Mouse (Mus musculus) forebrain, embryonic 15.5 days (tissue): ENCODE data around the gene Rbm34. TPM values are rescaled to one million over a fixed set of nuclear protein-coding genes. Genes with fewer than 3 reads are reported as not detected.

Experiments used
- ATAC-seq: fragments of 200-750 bp; cut with Nextera tagmentation; replicated peaks from 2 replicates; pipeline ENCODE4 v1.8.0; 2017; ENCODE audit warnings: mild to moderate bottlenecking, moderate TSS enrichment, moderate library complexity
- H3K27ac ChIP-seq: fragments of 300-500 bp; sonication (generic); replicated peaks from 2 replicates; pipeline ENCODE4 v1.5.1; 2015; ENCODE audit warnings: mild to moderate bottlenecking, inconsistent platforms
- H3K27me3 ChIP-seq: fragments of 300-500 bp; sonication (generic); 2 replicates; pipeline ENCODE4 v1.6.1; 2015; ENCODE audit warnings: inconsistent platforms
- H3K36me3 ChIP-seq: fragments of 300-500 bp; sonication (generic); 2 replicates; pipeline ENCODE4 v1.6.1; 2015; ENCODE audit warnings: mild to moderate bottlenecking, inconsistent platforms
- H3K4me1 ChIP-seq: fragments of 300-500 bp; sonication (generic); 2 replicates; pipeline ENCODE4 v1.6.1; 2015; ENCODE audit warnings: inconsistent platforms
- H3K4me2 ChIP-seq: fragments of 300-500 bp; sonication (generic); replicated peaks from 2 replicates; pipeline ENCODE4 v1.6.1; 2015; ENCODE audit warnings: mild to moderate bottlenecking, inconsistent platforms
- H3K4me3 ChIP-seq: fragments of 300-500 bp; sonication (generic); 2 replicates; pipeline ENCODE4 v1.5.1; 2015; ENCODE audit warnings: mild to moderate bottlenecking, inconsistent platforms
- H3K9ac ChIP-seq: fragments of 300-500 bp; sonication (generic); replicated peaks from 2 replicates; pipeline ENCODE4 v1.6.1; 2015; ENCODE audit warnings: mild to moderate bottlenecking, inconsistent platforms
- H3K9me3 ChIP-seq: fragments of 300-500 bp; sonication (generic); 2 replicates; pipeline ENCODE4 v1.6.1; 2016; ENCODE audit warnings: inconsistent platforms
- WGBS: fragments of 180-500 bp; shearing (Covaris S2); methylation state at CpG from one replicate; pipeline ENCODE4 v1.1.7; 2015; ENCODE audit warnings: mixed read lengths; 5-methylcytosine and 5-hydroxymethylcytosine counted together
- polyA plus RNA-seq: library from polyadenylated mRNA; unstranded; fragments of >200 nt; fragmentation: Nextera tagmentation; extraction: Ambion mirVana; gene quantifications from 2 replicates; pipeline ENCODE4 v1.2.1, GENCODE M21; 2015

Rbm34 gene
- polyA plus RNA-seq, 1 experiment from 2014 or later = 26.4 TPM

DNA sequence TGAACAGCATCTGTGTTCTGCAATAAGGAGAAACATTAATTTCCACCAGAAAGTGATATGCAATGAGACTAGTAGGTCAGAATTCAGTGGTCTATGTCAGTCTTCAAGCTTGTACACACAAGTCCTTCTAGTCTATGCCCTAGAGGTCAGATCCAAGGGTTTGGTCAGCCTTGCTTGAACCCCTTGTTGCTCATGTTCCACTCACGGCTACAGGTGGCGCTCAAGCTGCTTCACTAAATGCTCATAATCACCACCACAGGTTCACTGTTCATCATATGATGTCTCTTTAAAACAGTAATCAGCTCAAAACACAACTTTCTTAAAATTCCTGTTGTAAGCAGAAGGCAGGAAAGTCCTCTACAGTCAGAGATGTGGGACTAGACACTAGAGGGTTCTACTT, 21.3 kb downstream of the Rbm34 start:
- Histone ChIP-seq H3K27me3 (no peaks in the 10 kb centered on the region), H3K4me2 (no peak overlapping the region), H3K9ac (no peak overlapping the region), H3K4me3 (no peak overlapping the region), H3K9me3 (no peaks in the 10 kb centered on the region), H3K36me3 (peaks cover 54% of the 10 kb centered on the region), H3K27ac (no peak overlapping the region), H3K4me1 (peaks cover 14% of the 10 kb centered on the region)
- ATAC-seq = no peak
- WGBS = 73% methylated on average over 2 of the region's 2 CpGs

DNA sequence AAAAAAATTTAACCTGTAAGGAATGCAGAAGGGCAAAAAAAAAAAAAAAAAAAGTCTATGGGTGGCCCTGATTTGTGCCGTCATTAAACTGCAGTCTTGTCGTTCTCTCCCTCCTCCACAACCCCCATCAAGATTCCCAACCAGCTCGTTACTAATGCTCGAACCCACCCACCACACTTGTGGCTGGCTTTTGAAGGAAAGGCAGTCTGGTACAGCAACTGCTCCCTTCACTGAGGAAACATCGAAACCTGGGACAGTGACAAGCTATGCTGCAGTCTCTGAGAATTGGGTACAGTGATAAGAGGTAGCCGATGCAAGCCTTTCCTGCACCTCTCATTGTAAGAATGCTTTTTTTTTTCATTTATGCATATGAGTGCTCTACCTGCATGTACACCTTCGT, 24.4 kb downstream of the Rbm34 start:
- Histone ChIP-seq H3K27me3 (no peaks in the 10 kb centered on the region), H3K9ac (no peak overlapping the region; the same call in 1 of the 2 replicates), H3K9me3 (no peaks in the 10 kb centered on the region), H3K36me3 (peaks cover 31% of the 10 kb centered on the region), H3K27ac (no peak overlapping the region), H3K4me2 (peak overlapping the region; percentile 54), H3K4me3 (peak overlapping the region; percentile 79; the same call in 1 of the 2 replicates), H3K4me1 (peaks cover 38% of the 10 kb centered on the region)
- ATAC-seq = no peak
- WGBS = 70% methylated on average over 7 of the region's 7 CpGs

DNA sequence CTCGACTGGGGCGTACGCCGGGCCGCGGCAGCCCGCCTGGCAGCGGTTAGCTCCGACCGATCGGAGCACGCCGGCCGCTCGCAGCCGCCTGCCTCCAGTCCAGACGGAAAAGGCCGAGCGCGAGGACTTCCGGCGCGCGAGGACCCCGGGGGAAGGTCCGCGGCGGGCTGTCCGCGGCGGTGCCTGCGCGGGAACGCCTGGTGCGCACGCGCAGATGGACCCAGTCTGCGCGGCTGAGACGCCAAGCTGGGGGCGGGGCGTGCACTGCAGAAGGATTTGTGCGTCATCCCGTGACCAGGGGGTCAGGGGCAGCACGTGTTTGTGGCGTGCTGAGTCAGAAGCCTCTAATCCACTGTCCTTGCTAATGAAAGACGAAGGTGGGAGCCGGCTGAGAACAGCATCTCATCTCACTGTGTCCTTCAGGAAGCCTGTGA, 25.1 kb downstream of the Rbm34 start, which contains the start of gene Tomm20:
Tomm20 (minus strand) TSS at position 115 of the 434 bp plus-strand sequence.
- Histone ChIP-seq H3K9ac (peak within 1 kb of the TSS; percentile 67), H3K4me2 (peak within 1 kb of the TSS; percentile 83), H3K4me1 (peaks cover 38% of the 10 kb centered on the region), H3K4me3 (peak within 1 kb of the TSS; percentile 79), H3K9me3 (no peaks in the 10 kb centered on the region), H3K27ac (peak within 1 kb of the TSS; percentile 84), H3K36me3 (peaks cover 24% of the 10 kb centered on the region), H3K27me3 (no peaks in the 10 kb centered on the region)
- WGBS = under 1% methylated on average over 48 of the region's 48 CpGs
- peak; percentile 93 for ATAC-seq

DNA sequence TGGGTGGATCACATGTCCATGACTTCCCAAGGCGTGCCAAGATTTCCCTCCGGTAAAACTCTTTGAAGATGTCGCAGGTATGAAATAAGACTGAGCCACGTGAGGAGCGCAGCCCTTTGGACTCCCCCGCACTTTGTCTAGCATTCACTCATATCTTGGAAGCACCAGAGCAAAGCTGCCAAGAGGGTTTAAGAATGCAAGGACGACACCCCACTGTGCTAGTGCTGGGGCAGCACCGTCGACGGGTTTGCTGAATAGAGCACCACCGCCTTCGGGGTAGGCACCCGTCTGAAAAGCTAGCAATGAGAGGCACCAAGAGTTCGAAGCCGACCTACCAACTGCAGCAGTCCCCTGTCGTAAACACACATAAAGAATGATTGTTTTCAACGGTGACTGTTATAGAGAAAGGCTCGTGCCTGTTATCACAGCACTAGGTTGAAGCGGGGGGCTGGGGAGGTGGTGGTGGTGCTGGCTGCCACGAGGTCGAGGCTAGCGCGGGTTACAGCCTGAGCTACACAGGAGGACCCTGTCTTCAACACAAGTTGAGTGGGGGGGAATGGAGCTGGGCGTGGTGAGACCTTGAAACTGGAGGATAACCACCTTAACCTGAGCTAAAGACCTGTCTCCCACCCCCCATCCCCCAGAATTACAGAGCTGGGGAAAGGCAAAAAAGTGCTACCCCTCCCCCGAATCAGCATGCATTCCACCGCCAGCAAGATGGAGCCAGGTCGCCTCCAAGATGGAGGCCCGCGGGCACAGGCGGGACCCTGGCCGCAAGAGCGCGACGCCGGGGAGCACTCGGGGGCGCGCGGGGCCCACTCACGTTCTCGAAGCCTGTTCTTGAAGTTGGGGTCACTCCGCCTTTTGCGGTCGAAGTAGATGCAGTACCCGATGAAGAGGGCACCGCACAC, 25.8 kb downstream of the Rbm34 start:
- WGBS = under 1% methylated on average over 46 of the region's 46 CpGs
- peak overlapping the region; percentile 79 for H3K4me3 ChIP-seq
- H3K9ac ChIP-seq = peak overlapping the region; percentile 67
- H3K36me3 ChIP-seq = peaks cover 18% of the 10 kb centered on the region
- H3K9me3 ChIP-seq = no peaks in the 10 kb centered on the region
- H3K4me1 ChIP-seq = peaks cover 38% of the 10 kb centered on the region
- H3K27me3 ChIP-seq = no peaks in the 10 kb centered on the region
- peak overlapping the region; percentile 83 for H3K4me2 ChIP-seq
- peak overlapping the region; percentile 84 for H3K27ac ChIP-seq
- peak; percentile 74 for ATAC-seq

DNA sequence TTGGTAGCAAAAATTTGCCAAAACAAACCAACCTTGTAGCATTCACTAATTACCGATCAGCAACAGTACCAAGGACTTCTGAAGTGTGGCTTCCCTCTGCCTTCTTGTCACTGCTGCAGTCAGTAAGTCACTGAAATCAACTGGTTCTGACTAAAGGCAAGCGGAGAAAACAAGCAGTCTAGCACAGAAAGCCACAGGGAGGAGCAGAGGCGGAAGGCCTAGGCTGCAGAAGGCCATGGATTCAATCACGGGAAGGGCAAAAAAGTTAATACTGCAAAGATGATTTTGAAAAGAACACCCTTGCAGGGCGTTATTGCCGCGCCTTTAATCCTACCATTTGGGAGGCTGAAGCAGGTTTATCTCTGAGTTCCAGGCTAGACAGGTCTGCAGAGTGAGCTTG, 27.3 kb downstream of the Rbm34 start:
- ATAC-seq = no peak
- H3K9ac ChIP-seq = no peak overlapping the region
- peaks cover 38% of the 10 kb centered on the region for H3K4me1 ChIP-seq
- H3K9me3 ChIP-seq = no peaks in the 10 kb centered on the region
- 0 out of 2 replicates have a peak overlapping the region, but pooled peaks have one; percentile 83 for H3K4me2 ChIP-seq
- WGBS = 90% methylated on average over 7 of the region's 7 CpGs
- H3K4me3 ChIP-seq = no peak overlapping the region
- no peaks in the 10 kb centered on the region for H3K27me3 ChIP-seq
- H3K36me3 ChIP-seq = peaks cover 16% of the 10 kb centered on the region
- no peak overlapping the region for H3K27ac ChIP-seq

DNA sequence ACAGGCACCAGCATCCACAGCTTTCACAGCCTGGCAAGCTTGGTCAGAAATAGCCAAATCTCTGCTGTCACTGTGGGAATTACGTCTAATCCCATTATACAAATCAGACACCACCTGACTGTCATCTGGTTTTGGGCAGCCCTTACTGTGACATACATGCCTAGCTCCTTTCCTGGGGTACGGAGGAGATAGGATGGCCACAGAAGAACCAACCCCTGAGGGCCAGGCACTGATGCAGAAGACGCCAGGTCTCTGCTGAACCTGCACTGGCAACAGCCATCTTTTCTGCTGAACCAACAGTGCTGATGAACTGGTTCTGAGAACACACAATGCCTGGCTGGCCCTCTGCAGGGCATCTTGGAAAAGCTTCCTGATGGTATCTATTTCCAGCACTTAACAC, 33.5 kb downstream of the Rbm34 start:
- peaks cover 62% of the 10 kb centered on the region for H3K36me3 ChIP-seq

DNA sequence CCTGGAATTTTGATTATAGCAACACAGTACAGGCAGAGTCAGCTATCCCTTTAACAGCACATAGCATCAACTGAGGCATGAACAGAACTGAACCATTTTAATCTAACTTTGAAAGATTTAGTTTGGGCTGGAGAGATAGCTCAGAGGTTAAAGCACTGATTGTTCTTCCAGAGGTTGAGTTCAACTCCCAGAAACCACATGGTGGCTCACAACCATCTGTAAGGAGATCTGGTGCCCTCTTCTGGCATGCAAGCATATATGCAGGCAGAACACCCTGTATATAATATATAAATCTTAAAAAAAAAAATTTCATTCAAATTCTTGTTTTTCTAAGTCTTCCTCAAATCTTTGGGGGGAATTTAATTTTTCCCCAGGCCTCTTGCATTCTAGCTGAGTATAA, 34.9 kb downstream of the Rbm34 start:
- H3K36me3 ChIP-seq = peaks cover 67% of the 10 kb centered on the region

More for the DNA sequence above, 33.5 kb downstream of the Rbm34 start:
- Histone ChIP-seq H3K9ac (no peak overlapping the region), H3K4me2 (no peak overlapping the region), H3K9me3 (no peaks in the 10 kb centered on the region), H3K4me3 (no peak overlapping the region), H3K27ac (no peak overlapping the region), H3K4me1 (peaks cover 8% of the 10 kb centered on the region; the same call in 1 of the 2 replicates), H3K27me3 (no peaks in the 10 kb centered on the region)
- 93% methylated on average over 3 of the region's 3 CpGs for WGBS
- no peak for ATAC-seq

DNA sequence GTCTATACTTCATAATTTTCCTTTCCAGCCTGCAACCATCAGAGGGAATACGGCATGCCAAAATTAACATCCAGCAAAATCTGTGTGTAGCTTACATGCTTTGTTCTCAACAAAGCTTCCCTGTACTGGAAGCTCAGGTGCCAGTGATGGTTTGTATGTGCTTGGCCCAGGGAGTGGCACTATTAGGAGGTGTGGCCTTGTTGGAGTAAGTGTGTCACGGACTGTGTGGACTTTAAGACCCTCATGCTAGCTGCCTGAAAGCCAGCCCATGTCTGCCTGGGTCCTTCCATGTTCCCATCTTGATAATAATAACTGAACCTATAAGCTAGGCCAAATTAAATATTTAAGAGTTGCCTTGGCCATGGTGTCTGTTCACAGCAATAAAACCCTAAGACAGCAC, 35.5 kb downstream of the Rbm34 start:
- no peak for ATAC-seq
- Histone ChIP-seq H3K4me3 (no peak overlapping the region), H3K4me1 (no peaks in the 10 kb centered on the region), H3K9ac (no peak overlapping the region), H3K36me3 (peaks cover 67% of the 10 kb centered on the region), H3K4me2 (no peak overlapping the region), H3K27ac (no peak overlapping the region), H3K27me3 (no peaks in the 10 kb centered on the region), H3K9me3 (no peaks in the 10 kb centered on the region)
- WGBS = 99% methylated on average over 2 of the region's 2 CpGs

More for the DNA sequence above, 34.9 kb downstream of the Rbm34 start:
- Histone ChIP-seq H3K27ac (no peak overlapping the region), H3K9ac (no peak overlapping the region), H3K4me3 (no peak overlapping the region), H3K9me3 (no peaks in the 10 kb centered on the region), H3K27me3 (no peaks in the 10 kb centered on the region), H3K4me1 (no peaks in the 10 kb centered on the region), H3K4me2 (no peak overlapping the region)
- no peak for ATAC-seq

DNA sequence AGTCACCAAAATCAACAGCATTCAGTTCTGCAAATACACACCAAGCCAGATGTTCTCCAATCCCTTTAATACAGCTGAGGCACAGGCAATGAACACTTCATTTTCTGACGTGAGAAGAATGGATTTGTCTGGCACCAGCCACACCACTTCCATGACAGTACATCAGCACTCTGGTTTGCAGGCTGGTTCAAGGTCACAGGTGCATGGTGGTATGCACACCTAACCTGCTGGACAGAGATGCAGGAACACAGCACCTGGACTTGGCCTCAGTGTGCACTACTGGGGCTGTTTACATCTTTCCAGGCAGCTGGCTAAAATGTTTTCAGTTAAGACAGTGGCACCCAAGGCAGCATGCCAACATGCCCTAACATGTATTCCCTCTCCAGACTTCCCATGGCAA, 38.2 kb downstream of the Rbm34 start:
- Histone ChIP-seq H3K9ac (no peak overlapping the region), H3K36me3 (peaks cover 51% of the 10 kb centered on the region), H3K4me3 (no peak overlapping the region), H3K27ac (no peak overlapping the region), H3K9me3 (no peaks in the 10 kb centered on the region), H3K4me1 (no peaks in the 10 kb centered on the region), H3K27me3 (no peaks in the 10 kb centered on the region), H3K4me2 (no peak overlapping the region)
- ATAC-seq = no peak
- WGBS = 85% methylated on average over 1 of the region's 1 CpGs

DNA sequence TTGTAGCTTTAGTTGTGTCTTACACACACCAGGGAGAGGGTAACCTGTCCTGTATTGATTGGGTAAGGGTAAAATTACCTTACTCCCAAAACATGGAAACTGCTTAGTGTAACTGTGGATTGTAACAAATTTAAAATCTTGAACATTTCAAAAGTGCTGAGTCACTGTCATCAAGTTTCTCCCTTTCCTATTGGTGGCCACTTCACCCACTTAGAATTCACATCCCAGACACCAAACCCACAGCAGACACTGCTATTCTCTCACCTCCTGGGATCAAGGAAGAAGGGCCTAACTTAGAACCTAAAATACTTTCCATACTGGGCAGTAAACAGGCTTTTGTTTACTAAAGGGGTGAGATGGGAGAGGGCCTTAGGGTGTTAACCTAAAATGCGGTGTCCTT, 38.6 kb downstream of the Rbm34 start:
- Histone ChIP-seq H3K9me3 (no peaks in the 10 kb centered on the region), H3K27ac (no peak overlapping the region), H3K36me3 (peaks cover 50% of the 10 kb centered on the region), H3K9ac (no peak overlapping the region), H3K4me2 (no peak overlapping the region), H3K4me1 (no peaks in the 10 kb centered on the region), H3K27me3 (no peaks in the 10 kb centered on the region), H3K4me3 (no peak overlapping the region)
- ATAC-seq = no peak
- whole genome bisulfite sequencing = 86% methylated on average over 1 of the region's 1 CpGs

DNA sequence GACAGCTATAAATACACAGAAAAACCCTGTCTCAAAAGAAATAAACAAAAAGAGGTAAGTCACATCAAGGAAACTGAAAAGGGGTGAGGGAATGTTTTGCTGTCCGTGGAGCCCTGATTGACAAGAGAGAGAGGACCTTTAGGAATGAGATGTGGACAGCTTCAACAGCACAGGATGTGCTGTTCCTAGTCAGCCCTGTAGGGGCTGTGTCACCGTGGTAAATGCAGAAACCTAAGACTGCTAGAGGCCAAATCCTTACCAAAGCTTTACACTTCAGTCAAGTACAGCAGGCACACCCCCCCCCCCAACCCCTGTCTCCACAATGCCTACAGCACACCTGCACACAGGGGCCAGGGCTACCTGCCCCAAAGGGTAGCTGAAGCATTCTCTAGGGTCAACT, 39.2 kb downstream of the Rbm34 start:
- Histone ChIP-seq H3K9ac (no peak overlapping the region), H3K4me1 (no peaks in the 10 kb centered on the region), H3K27ac (no peak overlapping the region), H3K27me3 (no peaks in the 10 kb centered on the region), H3K4me2 (no peak overlapping the region), H3K36me3 (peaks cover 45% of the 10 kb centered on the region), H3K4me3 (no peak overlapping the region), H3K9me3 (no peaks in the 10 kb centered on the region)
- ATAC-seq = no peak
- 42% methylated on average over 2 of the region's 2 CpGs for WGBS

DNA sequence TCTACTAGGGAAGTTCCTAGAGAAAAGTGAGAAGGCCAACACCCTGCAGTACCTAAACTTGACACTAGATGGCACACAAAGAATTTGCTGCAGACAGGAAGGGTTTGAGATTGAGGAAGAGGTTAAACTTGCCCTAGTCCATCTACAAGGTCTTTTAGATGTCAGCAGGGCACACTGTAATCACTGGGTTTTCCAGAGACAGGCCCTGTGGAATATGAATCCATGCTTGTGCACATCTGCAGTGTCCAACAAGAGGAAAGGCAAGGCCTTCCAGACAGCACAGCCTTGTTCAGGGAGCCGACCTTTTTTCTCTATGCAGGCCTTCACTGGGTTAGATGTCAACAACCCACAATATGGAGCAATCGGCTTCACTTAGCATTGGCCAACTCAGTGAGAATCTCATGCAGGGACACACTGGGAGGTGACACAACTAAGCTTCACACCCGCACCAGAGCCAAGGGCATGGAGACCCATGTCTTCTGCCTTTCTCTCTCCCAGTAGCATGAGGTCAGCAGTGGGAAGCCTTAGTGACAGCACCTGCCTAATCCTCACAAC, 41.2 kb downstream of the Rbm34 start:
- Histone ChIP-seq H3K9ac (no peak overlapping the region), H3K4me1 (no peaks in the 10 kb centered on the region), H3K36me3 (peaks cover 30% of the 10 kb centered on the region), H3K9me3 (no peaks in the 10 kb centered on the region), H3K27ac (no peak overlapping the region), H3K27me3 (no peaks in the 10 kb centered on the region), H3K4me2 (no peak overlapping the region), H3K4me3 (no peak overlapping the region)
- peak; percentile 30; the same call in 1 of the 2 replicates for ATAC-seq
- 89% methylated on average over 3 of the region's 3 CpGs for WGBS
